Mouse (Mus musculus): ENCODE measurements around the gene Pla2g1b. TPM values are rescaled to one million over a fixed set of nuclear protein-coding genes. Genes with fewer than 3 reads are reported as not detected.
"Not testable (repeated sequence)": the region's sequence is repeated elsewhere in the genome, so short reads cannot be mapped to it uniquely, and the experiment has no call there.

Gene Pla2g1b
- total RNA-seq, 2 experiments from 2014 or later: not detected

- no peak for DNase-seq
- intact Hi-C loops (cut with DNase I): no loop called here
Measured at GRCm38 (mm10) chr5:115482390-115483265, 16.6 kb downstream of the Pla2g1b start.

GRCm38 (mm10) chr5:115483385-115483784, 17.3 kb downstream of the Pla2g1b start:
- intact Hi-C loops (cut with DNase I): no loop called here
- DNase-seq: no peak

- intact Hi-C loops (cut with DNase I): no loop called here
- peak; percentile 76 to 83 for DNase-seq
Measured at GRCm38 (mm10) chr5:115483947-115484920, 18.2 kb downstream of the Pla2g1b start, which contains the start of gene Sirt4. TSS of gene Sirt4 (minus strand) at chr5:115484725.

DNA sequence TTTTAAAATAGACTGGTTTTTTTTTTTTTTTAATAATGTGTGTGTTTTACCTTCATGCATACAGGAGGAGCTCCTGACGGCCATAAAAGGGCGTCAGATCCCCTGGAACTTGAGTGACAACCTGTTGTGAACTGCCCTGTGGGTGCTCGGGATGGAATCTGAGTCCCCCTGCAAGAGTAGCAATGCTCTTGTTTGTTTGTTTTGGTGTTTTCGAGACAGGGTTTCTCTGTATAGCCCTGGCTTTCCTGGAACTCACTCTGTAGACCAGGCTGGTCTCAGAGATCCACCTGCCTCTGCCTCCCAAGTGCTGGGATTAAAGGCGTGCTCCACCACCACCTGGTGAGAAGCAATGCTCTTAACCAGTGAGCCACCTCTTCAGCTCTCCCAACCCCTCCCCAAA, 18.9 kb downstream of the Pla2g1b start:
- DNase-seq: no peak
- intact Hi-C loops (cut with DNase I): no loop called here

DNA sequence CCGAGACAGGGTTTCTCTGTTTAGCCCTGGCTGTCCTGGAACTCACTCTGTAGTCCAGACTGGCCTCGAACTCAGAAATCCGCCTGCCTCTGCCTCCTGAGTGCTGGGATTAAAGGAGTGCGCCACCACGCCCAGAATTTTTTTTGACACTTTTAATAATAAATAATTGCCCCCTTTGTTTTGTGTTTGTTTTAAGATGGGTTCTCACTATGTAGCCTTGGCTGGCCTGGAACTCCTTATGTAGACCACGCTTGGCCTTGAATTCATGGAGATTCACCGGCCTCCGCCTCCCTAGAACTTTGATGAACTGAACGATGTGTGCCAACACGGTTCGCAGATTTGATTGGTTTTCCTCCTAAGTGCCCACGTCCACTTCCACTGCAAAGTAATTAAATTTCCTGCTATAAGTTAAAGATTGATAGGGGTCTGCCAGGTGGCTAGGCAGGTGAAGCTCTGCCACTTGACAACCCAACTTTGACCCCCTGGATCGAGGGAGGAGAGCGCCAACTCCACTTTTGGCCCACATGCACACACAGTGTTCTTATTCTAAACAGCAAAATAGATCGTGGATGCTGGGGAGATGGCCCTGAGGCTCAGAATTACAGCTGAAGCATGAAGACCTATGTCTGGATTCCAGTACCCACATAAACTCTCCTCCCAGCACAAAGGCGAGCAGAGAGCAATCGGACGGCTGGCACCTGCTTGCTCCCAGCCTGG, 19.6 kb downstream of the Pla2g1b start:
- intact Hi-C loops (cut with DNase I): no loop called here
- no peak for DNase-seq

- intact Hi-C loops (cut with DNase I): no loop called here
- no peak for DNase-seq
Measured at GRCm38 (mm10) chr5:115486726-115487125, 20.7 kb downstream of the Pla2g1b start.

DNA sequence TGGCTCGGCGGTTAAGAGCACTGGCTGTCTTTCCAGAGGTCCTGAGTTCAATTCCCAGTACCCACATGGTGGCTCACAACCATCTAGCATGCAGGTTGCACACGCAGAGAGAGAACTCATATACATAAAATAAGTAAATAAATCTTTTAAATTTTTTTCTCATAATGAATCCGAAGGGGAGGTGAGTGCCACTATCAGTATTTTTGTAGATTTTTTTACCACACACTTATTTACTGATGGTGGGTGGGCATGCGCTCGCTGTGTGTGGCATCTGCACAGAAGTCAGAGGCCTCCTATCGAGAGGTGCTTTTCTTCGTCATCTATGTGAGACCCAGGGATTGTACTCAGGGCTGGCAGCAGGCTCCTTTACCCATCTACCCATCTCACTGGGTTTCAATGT, 21.3 kb downstream of the Pla2g1b start:
- no peak for DNase-seq
- intact Hi-C loops (cut with DNase I): no loop called here

- intact Hi-C loops (cut with DNase I): no loop called here
- DNase-seq: no peak
Measured at GRCm38 (mm10) chr5:115487942-115488580, 22.0 kb downstream of the Pla2g1b start.

DNA sequence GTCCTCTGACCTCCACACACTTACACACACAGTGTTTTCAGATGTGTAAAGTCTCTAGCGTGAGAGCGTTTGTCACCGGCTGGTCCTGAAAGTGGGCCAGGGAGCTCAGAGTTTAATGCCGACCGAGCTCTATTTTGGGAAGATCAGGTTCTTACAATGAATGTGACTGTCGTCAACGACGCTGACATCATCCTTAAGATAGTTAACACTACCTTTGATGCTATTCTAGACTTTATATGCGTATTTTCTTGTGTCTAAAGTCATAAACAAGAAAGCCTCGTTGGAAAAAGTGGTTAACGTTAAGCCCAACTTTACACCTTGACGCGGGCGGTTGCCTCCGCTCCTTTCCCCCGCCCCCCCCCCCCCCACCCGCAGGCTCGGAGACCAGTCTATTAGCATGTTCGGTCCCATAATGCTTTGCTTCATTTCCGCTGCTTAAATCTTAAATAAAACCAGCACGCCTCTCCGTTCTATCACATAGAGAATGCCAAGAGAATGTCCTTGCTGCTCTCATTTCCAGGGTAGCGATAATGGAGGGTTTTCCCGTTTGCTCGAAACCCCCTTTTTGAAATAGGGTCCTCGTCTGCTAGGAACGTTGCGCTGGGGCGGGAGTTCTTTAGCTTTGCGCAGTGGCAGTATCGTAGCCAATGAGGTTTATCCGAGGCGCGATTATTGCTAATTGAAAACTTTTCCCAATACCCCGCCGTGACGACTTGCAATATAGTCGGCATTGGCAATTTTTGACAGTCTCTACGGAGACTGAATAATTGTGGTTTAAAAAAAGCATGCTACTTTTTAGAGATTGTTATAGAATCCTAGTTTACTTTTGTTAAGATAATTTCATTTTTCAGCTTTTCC, 23.0 kb downstream of the Pla2g1b start:
- intact Hi-C loops (cut with DNase I): no loop called here
- peak; percentile 75 to 83 for DNase-seq

- intact Hi-C loops (cut with DNase I): no loop called here
- peak; percentile 85 to 90 for DNase-seq
Measured at GRCm38 (mm10) chr5:115489699-115490637, 23.9 kb downstream of the Pla2g1b start.

- DNase-seq: no peak
- intact Hi-C loops (cut with DNase I): no loop called here
Measured at GRCm38 (mm10) chr5:115490638-115491000, 24.6 kb downstream of the Pla2g1b start.

DNA sequence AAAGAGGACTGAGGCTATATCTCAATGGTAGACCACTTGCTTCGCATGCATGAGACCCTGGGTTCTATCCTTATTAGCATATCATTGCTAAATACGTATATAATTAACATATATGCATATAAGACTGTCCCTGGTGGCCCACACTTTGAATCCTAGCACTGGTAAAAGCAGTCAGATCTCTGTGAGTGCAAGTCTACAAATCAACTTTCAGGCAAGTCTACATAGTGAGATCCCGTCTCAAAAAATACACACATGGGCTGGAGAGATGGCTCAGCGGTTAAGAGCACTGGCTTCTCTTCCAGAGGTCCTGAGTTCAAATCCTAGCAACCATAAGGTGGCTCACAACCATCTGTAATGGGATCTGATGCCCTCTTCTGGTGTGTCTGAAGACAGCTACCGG, 25.0 kb downstream of the Pla2g1b start:
- no peak for DNase-seq
- intact Hi-C loops (cut with DNase I): no loop called here

GRCm38 (mm10) chr5:115491771-115492322, 25.8 kb downstream of the Pla2g1b start:
- peak; percentile 68 to 72 for DNase-seq
- intact Hi-C loops (cut with DNase I): no loop called here

DNA sequence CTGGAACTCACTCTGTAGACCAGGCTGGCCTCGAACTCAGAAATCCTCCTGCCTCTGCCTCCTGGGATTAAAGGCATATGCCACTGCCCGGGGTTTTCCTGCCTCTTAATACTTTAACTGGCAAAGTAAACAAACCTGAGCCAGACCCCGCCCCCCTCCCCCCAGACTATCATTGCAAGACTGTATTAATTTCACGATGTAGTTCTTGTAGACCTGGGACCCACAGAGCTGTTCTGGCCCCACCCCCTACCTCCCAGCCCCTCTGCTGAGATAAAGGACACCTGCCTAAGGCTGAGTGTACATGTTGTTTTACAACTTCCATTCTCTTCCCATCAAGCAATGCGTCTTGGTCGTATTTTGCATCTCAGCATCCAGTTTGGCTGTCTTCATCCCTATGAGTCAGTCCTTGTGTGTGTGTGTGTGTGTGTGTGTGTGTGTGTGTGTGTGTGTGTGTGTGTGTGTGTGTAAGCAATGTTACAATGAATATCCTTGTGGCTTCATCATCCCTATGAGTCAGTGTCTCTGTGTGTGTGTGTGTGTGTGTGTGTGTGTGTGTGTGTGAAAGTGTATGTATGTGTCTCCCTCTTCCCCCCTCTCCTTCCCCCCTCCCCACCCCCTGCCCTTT, 26.8 kb downstream of the Pla2g1b start:
- intact Hi-C loops (cut with DNase I): no loop called here
- DNase-seq: no peak

DNA sequence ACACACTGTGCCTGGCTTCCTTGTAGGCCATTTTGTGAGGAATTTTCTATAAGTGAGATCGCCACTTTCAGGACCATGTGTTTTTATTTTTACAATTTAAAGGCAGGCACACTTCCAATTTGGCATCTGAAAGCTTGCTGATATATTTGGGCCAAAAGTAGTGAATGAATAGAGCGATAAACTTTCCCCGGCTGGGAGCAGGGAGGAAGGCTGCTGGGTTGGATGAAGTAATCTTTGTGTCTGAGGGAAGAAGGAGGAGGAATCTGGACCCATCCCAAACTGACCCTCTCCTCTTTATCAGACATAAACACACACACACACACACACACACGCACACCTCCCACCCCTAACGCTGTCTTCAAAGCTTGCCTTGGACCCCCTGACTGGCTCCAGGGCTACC, 27.4 kb downstream of the Pla2g1b start:
- intact Hi-C loops (cut with DNase I): no loop called here
- DNase-seq: no peak

GRCm38 (mm10) chr5:115495618-115496017, 29.6 kb downstream of the Pla2g1b start:
- intact Hi-C loops (cut with DNase I); DNase-seq: not testable (repeated sequence)

- no peak for DNase-seq
- intact Hi-C loops (cut with DNase I): no loop called here
Measured at GRCm38 (mm10) chr5:115497033-115497432, 31.0 kb downstream of the Pla2g1b start.
